Comparison of ENCODE assay signal across 1 mouse cellular context in the genomic region with DNA sequence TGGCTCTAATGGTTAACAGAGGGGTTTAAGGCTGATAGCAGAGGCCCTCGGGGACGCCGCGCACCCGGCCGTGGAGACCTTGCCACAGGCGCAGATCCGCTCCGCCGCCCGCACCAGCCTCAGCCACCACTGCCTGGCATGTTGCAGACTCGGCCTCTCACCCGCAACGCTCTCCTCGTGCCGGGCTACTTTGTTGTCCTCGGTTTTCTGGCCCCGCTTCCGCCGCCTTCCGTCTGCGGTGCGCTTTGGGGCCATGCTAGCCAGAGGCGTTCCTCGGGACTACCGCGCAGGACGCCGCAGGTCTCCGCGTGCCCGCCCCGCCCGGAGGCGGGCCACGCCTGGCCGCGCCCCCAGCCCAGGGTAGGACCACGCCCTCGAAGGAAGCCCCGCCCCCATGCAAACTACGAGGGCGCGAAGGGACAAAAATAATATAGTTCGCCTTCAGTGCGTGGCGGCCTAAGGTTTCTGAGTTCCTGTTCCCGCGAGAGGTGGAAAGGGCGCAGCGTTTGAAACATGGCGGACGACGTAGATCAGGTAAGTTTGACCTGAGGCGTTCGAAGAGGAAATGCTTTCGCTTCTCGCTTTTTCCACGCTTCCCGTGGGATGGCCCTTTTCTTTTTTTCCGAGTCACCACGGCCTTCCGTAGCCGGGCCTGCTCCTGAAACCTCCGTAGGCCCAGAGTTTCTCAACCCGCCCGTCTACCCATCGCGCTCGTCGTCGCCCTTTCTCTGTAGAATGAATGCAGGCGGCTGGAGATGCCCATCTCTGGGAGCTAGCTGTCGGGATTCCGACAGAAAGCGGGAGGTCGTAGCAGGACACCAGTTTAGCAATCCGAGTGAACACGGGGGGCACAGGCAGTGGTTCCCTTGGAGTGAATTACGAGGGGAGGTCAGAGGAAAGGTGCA.
A peak's percentile ranks its signal among the peaks of the same experiment; 100 is the strongest.
TF ChIP-seq lines count a peak whose summit lies in the region.

Xpc (minus strand) TSS at position 344 of the 905 bp plus-strand sequence.
Lsm3 (plus strand) TSS at position 384 of the 905 bp plus-strand sequence.

TF ChIP-seq in CH12.LX, 34 proteins besides CTCF, POLR2A, EP300 and RAD21 (continued from another document):
- TF ChIP-seq POLR2AphosphoS2 (IDR thresholded peaks at IDR 0.05; ENCODE audit: low read depth, low read length) (0 out of 2 replicates have a peak, but pooled peaks have one; percentile 46), RCOR1 (conservative IDR thresholded peaks at IDR 0.05; ENCODE audit: low read depth, low read length) (no peak), NRF1 (IDR thresholded peaks at IDR 0.05; ENCODE audit: low read depth, low read length) (peak; percentile 63), SMC3 (IDR thresholded peaks at IDR 0.05; ENCODE audit: low read depth, low read length) (no peak), MAZ (IDR thresholded peaks at IDR 0.05; ENCODE audit: low read depth, low read length) (peak; percentile 72), MEF2A (IDR thresholded peaks at IDR 0.05; ENCODE audit: borderline replicate concordance, low read depth, low read length) (peak; percentile 82), GABPA (IDR thresholded peaks at IDR 0.05; ENCODE audit: insufficient replicate concordance, low read depth, low read length) (no peak), MAX (IDR thresholded peaks at IDR 0.05; ENCODE audit: low read length) (peak; percentile 86), SIN3A (IDR thresholded peaks at IDR 0.05; ENCODE audit: low read length) (peak; percentile 91), ZKSCAN1 (IDR thresholded peaks at IDR 0.05; ENCODE audit: borderline replicate concordance, low read depth, low read length) (no peak), ELF1 (IDR thresholded peaks at IDR 0.05; ENCODE audit: low read depth, low read length) (peak; percentile 86), IRF4 (IDR thresholded peaks at IDR 0.05; ENCODE audit: low read depth, low read length) (peak; percentile 59; the same call in 1 of the 2 replicates), TCF12 (IDR thresholded peaks at IDR 0.05; ENCODE audit: low read depth, low read length) (peak; percentile 89), E2F4 (IDR thresholded peaks at IDR 0.05; ENCODE audit: insufficient replicate concordance, low read depth, low read length) (peak; percentile 89; the same call in 1 of the 2 replicates), CHD2 (IDR thresholded peaks at IDR 0.05; ENCODE audit: low read length) (peak; percentile 100), HCFC1 (IDR thresholded peaks at IDR 0.05; ENCODE audit: low read depth, low read length) (peak; percentile 90), JUN (IDR thresholded peaks at IDR 0.05; ENCODE audit: insufficient read depth, low read depth, low read length) (no peak), MXI1 (IDR thresholded peaks at IDR 0.05; ENCODE audit: low read depth, low read length) (peak; percentile 85), ZC3H11A (IDR thresholded peaks at IDR 0.05; ENCODE audit: low read depth, low read length) (no peak), ZNF384 (IDR thresholded peaks at IDR 0.05; ENCODE audit: low read depth, low read length) (no peak), CHD1 (IDR thresholded peaks at IDR 0.05; ENCODE audit: low read depth, low read length) (no peak), PAX5 (IDR thresholded peaks at IDR 0.05; ENCODE audit: low read length) (no peak), UBTF (IDR thresholded peaks at IDR 0.05; ENCODE audit: low read depth, low read length) (peak; percentile 76; the same call in 1 of the 2 replicates), MAFK (IDR thresholded peaks at IDR 0.05; ENCODE audit: insufficient replicate concordance, low read length) (no peak), TBP (conservative IDR thresholded peaks at IDR 0.05; ENCODE audit: low read depth, low read length) (peak; percentile 89), ZMIZ1 (IDR thresholded peaks at IDR 0.05; ENCODE audit: low read depth, low read length) (peak; percentile 86), USF1 (IDR thresholded peaks at IDR 0.05; ENCODE audit: low read depth, low read length) (no peak), KAT2A (IDR thresholded peaks at IDR 0.05; ENCODE audit: insufficient replicate concordance, low read length) (peak; percentile 81; the same call in 1 of the 2 replicates), NELFE (IDR thresholded peaks at IDR 0.05; ENCODE audit: low read depth, low read length) (peak; percentile 94), BHLHE40 (IDR thresholded peaks at IDR 0.05; ENCODE audit: low read depth, low read length) (peak; percentile 50; the same call in 1 of the 2 replicates)
